Mouse (Mus musculus): ENCODE measurements around the gene Ceacam15. TPM values are rescaled to one million over a fixed set of nuclear protein-coding genes. Genes with fewer than 3 reads are reported as not detected.
"Not testable (repeated sequence)": the region's sequence is repeated elsewhere in the genome, so short reads cannot be mapped to it uniquely, and the experiment has no call there.

Gene Ceacam15
- polyA plus RNA-seq, 1 experiment = not detected

GRCm38 (mm10) chr7:16639028-16639427 lies 36.5 kb downstream of the Ceacam15 start:
- Histone ChIP-seq H3K27me3 (ENCODE audit: control insufficient read depth, insufficient read depth, low read length) (no peaks in the 10 kb centered on the region), H3K27ac (ENCODE audit: insufficient read depth, low read length) (no peak overlapping the region), H3K4me1 (ENCODE audit: control insufficient read depth, insufficient read depth, low read length) (0 out of 2 replicates have a peak, but pooled peaks cover 4% of the 10 kb centered on the region), H3K4me3 (replicated peaks; ENCODE audit: insufficient read depth, low read depth, low read length) (no peak overlapping the region)
- no peak for TF ChIP-seq POLR2A (IDR thresholded peaks at IDR 0.05; ENCODE audit: borderline replicate concordance, insufficient read depth, low read length)
- no peak for TF ChIP-seq CTCF (IDR thresholded peaks at IDR 0.05; ENCODE audit: borderline replicate concordance, insufficient read depth, low read depth, low read length)
- 3% methylated on average over 3 of the region's 3 CpGs for WGBS
- DNase-seq = peak; percentile 49 to 61

- TF ChIP-seq CTCF (IDR thresholded peaks at IDR 0.05; ENCODE audit: borderline replicate concordance, insufficient read depth, low read depth, low read length) (no peak), POLR2A (IDR thresholded peaks at IDR 0.05; ENCODE audit: borderline replicate concordance, insufficient read depth, low read length) (no peak)
- 64% methylated on average over 3 of the region's 3 CpGs for WGBS
- Histone ChIP-seq H3K27me3 (ENCODE audit: control insufficient read depth, insufficient read depth, low read length) (no peaks in the 10 kb centered on the region), H3K4me3 (replicated peaks; ENCODE audit: insufficient read depth, low read depth, low read length) (no peak overlapping the region), H3K4me1 (ENCODE audit: control insufficient read depth, insufficient read depth, low read length) (0 out of 2 replicates have a peak, but pooled peaks cover 4% of the 10 kb centered on the region), H3K27ac (ENCODE audit: insufficient read depth, low read length) (no peak overlapping the region)
- DNase-seq = no peak
Observed at GRCm38 (mm10) chr7:16635116-16635515, 40.4 kb downstream of the Ceacam15 start.

GRCm38 (mm10) chr7:16633913-16634312 lies 41.6 kb downstream of the Ceacam15 start:
- H3K27ac ChIP-seq (ENCODE audit: insufficient read depth, low read length); H3K4me3 ChIP-seq (replicated peaks; ENCODE audit: insufficient read depth, low read depth, low read length); H3K4me1 ChIP-seq (ENCODE audit: control insufficient read depth, insufficient read depth, low read length); DNase-seq; H3K27me3 ChIP-seq (ENCODE audit: control insufficient read depth, insufficient read depth, low read length): not testable (repeated sequence)
- WGBS = 15% methylated on average over 10 of the region's 10 CpGs

- H3K27ac ChIP-seq (ENCODE audit: insufficient read depth, low read length) = no peak overlapping the region
- no peak for DNase-seq
- no peak overlapping the region for H3K4me3 ChIP-seq (replicated peaks; ENCODE audit: insufficient read depth, low read depth, low read length)
- TF ChIP-seq CTCF (IDR thresholded peaks at IDR 0.05; ENCODE audit: borderline replicate concordance, insufficient read depth, low read depth, low read length) (no peak), POLR2A (IDR thresholded peaks at IDR 0.05; ENCODE audit: borderline replicate concordance, insufficient read depth, low read length) (no peak)
- 66% methylated on average over 4 of the region's 4 CpGs for WGBS
- H3K27me3 ChIP-seq (ENCODE audit: control insufficient read depth, insufficient read depth, low read length) = no peaks in the 10 kb centered on the region
- H3K4me1 ChIP-seq (ENCODE audit: control insufficient read depth, insufficient read depth, low read length) = no peaks in the 10 kb centered on the region
Observed at GRCm38 (mm10) chr7:16631932-16632331, 43.6 kb downstream of the Ceacam15 start.

- Histone ChIP-seq H3K27ac (ENCODE audit: insufficient read depth, low read length) (no peak overlapping the region), H3K27me3 (ENCODE audit: control insufficient read depth, insufficient read depth, low read length) (no peaks in the 10 kb centered on the region), H3K4me3 (replicated peaks; ENCODE audit: insufficient read depth, low read depth, low read length) (no peak overlapping the region), H3K4me1 (ENCODE audit: control insufficient read depth, insufficient read depth, low read length) (no peaks in the 10 kb centered on the region)
- WGBS = 65% methylated on average over 4 of the region's 4 CpGs
- no peak for DNase-seq
- TF ChIP-seq CTCF (IDR thresholded peaks at IDR 0.05; ENCODE audit: borderline replicate concordance, insufficient read depth, low read depth, low read length) = no peak
- no peak for TF ChIP-seq POLR2A (IDR thresholded peaks at IDR 0.05; ENCODE audit: borderline replicate concordance, insufficient read depth, low read length)
Observed at GRCm38 (mm10) chr7:16631025-16631424, 44.5 kb downstream of the Ceacam15 start.

GRCm38 (mm10) chr7:16629598-16630296 lies 45.8 kb downstream of the Ceacam15 start:
- peak; percentile 50 to 55 for DNase-seq
- H3K4me3 ChIP-seq (replicated peaks; ENCODE audit: insufficient read depth, low read depth, low read length) = no peak overlapping the region
- H3K27me3 ChIP-seq (ENCODE audit: control insufficient read depth, insufficient read depth, low read length) = no peaks in the 10 kb centered on the region
- 17% methylated on average over 10 of the region's 10 CpGs for WGBS
- H3K4me1 ChIP-seq (ENCODE audit: control insufficient read depth, insufficient read depth, low read length) = no peaks in the 10 kb centered on the region
- TF ChIP-seq CTCF (IDR thresholded peaks at IDR 0.05; ENCODE audit: borderline replicate concordance, insufficient read depth, low read depth, low read length) (peak; percentile 81), POLR2A (IDR thresholded peaks at IDR 0.05; ENCODE audit: borderline replicate concordance, insufficient read depth, low read length) (no peak)
- no peak overlapping the region for H3K27ac ChIP-seq (ENCODE audit: insufficient read depth, low read length)

GRCm38 (mm10) chr7:16628096-16628771 lies 47.3 kb downstream of the Ceacam15 start:
- H3K4me1 ChIP-seq (ENCODE audit: control insufficient read depth, insufficient read depth, low read length) = no peaks in the 10 kb centered on the region
- H3K27ac ChIP-seq (ENCODE audit: insufficient read depth, low read length) = no peak overlapping the region
- DNase-seq = peak; percentile 58
- no peaks in the 10 kb centered on the region for H3K27me3 ChIP-seq (ENCODE audit: control insufficient read depth, insufficient read depth, low read length)
- TF ChIP-seq CTCF (IDR thresholded peaks at IDR 0.05; ENCODE audit: borderline replicate concordance, insufficient read depth, low read depth, low read length) = peak; percentile 82
- TF ChIP-seq POLR2A (IDR thresholded peaks at IDR 0.05; ENCODE audit: borderline replicate concordance, insufficient read depth, low read length) = no peak
- 30% methylated on average over 12 of the region's 12 CpGs for WGBS
- H3K4me3 ChIP-seq (replicated peaks; ENCODE audit: insufficient read depth, low read depth, low read length) = peak overlapping the region; percentile 22

GRCm38 (mm10) chr7:16623687-16624086 lies 51.8 kb downstream of the Ceacam15 start:
- DNase-seq = peak in 1 of 2 experiments; percentile 42
- TF ChIP-seq POLR2A (IDR thresholded peaks at IDR 0.05; ENCODE audit: borderline replicate concordance, insufficient read depth, low read length) (no peak), CTCF (IDR thresholded peaks at IDR 0.05; ENCODE audit: borderline replicate concordance, insufficient read depth, low read depth, low read length) (no peak)
- H3K4me3 ChIP-seq (replicated peaks; ENCODE audit: insufficient read depth, low read depth, low read length) = no peak overlapping the region
- H3K27me3 ChIP-seq (ENCODE audit: control insufficient read depth, insufficient read depth, low read length) = no peaks in the 10 kb centered on the region
- no peaks in the 10 kb centered on the region for H3K4me1 ChIP-seq (ENCODE audit: control insufficient read depth, insufficient read depth, low read length)
- no peak overlapping the region for H3K27ac ChIP-seq (ENCODE audit: insufficient read depth, low read length)

Measured in cerebellum, adult 2 months (tissue).